Mouse (Mus musculus) erythroblast, embryonic 14.5 days (primary cell): Measurements from ENCODE around the gene Fbn1.

Source experiments
- GATA1 ChIP-seq: IDR thresholded peaks from 2 replicates; pipeline ENCODE4 v1.6.1; 2012; ENCODE audit warnings: low read length, inconsistent platforms, mixed read lengths
- TAL1 ChIP-seq: IDR thresholded peaks from 3 replicates; pipeline ENCODE4 v1.6.1; 2012; ENCODE audit warnings: low read length, inconsistent platforms, mixed read lengths

GRCm38 (mm10) chr2:125369666-125370065, 138.1 kb downstream of the Fbn1 start:
- TF ChIP-seq GATA1 (no peak), TAL1 (no peak)
